Mouse (Mus musculus) MEL (cell line): ENCODE data around the gene Mecom. TPM values are rescaled to one million over a fixed set of nuclear protein-coding genes. Genes with fewer than 3 reads are reported as not detected.

ENCODE experiments used
- DNase-seq: peaks from one replicate; pipeline ENCODE4 v3.0.0; 2011; ENCODE audit warnings: low read depth, low spot score
- H3K27ac ChIP-seq: 2 replicates; pipeline ENCODE4 v1.5.1; 2012; ENCODE audit warnings: low read depth, mild to moderate bottlenecking, control low read depth, low read length, moderate library complexity; ENCODE audit not compliant: control insufficient read depth
- H3K27me3 ChIP-seq, 2 experiments: fragments of 150-350 bp in 1 of 2; sonication (generic) in 1 of 2; 2 replicates each; pipeline ENCODE4 v1.6.1; 2012; ENCODE audit warnings: low read length in 2 of 2, mild to moderate bottlenecking in 2 of 2, improper control_type of control experiment in 1 of 2, moderate library complexity in 1 of 2; ENCODE audit not compliant: insufficient read depth in 2 of 2, control insufficient read depth in 1 of 2
- H3K36me3 ChIP-seq, 2 experiments: 2 replicates each; pipeline ENCODE4 v1.6.1; 2012 to 2014; ENCODE audit warnings: low read length in 2 of 2, improper control_type of control experiment in 1 of 2, inconsistent platforms in 1 of 2, mild to moderate bottlenecking in 1 of 2; ENCODE audit not compliant: insufficient read depth in 2 of 2, control insufficient read depth in 1 of 2
- H3K4me1 ChIP-seq, 2 experiments: fragments of 150-350 bp in 1 of 2; sonication (generic) in 1 of 2; 2 replicates each; pipeline ENCODE4 v1.6.1; 2012; ENCODE audit warnings: low read length in 2 of 2, improper control_type of control experiment in 1 of 2, mild to moderate bottlenecking in 1 of 2; ENCODE audit not compliant: insufficient read depth in 2 of 2, control insufficient read depth in 1 of 2
- H3K4me3 ChIP-seq, 2 experiments: fragments of 150-350 bp in 1 of 2; sonication (generic) in 1 of 2; 2 replicates each; pipeline ENCODE4 v1.5.1; 2012; ENCODE audit warnings: low read depth in 2 of 2, low read length in 2 of 2, mild to moderate bottlenecking in 2 of 2, moderate library complexity in 2 of 2, control low read depth in 1 of 2, improper control_type of control experiment in 1 of 2; ENCODE audit not compliant: control insufficient read depth in 1 of 2, insufficient read depth in 1 of 2
- H3K79me2 ChIP-seq: 2 replicates; pipeline ENCODE4 v1.6.1; 2012; ENCODE audit warnings: mild to moderate bottlenecking, low read length, moderate library complexity; ENCODE audit not compliant: control insufficient read depth, poor library complexity, insufficient read depth
- H3K9ac ChIP-seq: 2 replicates; pipeline ENCODE4 v1.6.1; 2012; ENCODE audit warnings: low read depth, mild to moderate bottlenecking, control low read depth, low read length, moderate library complexity; ENCODE audit not compliant: control insufficient read depth, poor library complexity, severe bottlenecking
- H3K9me3 ChIP-seq: fragments of 150-350 bp; sonication (generic); replicated peaks from 2 replicates; pipeline ENCODE4 v1.6.1; 2012; ENCODE audit warnings: mild to moderate bottlenecking, low read length, improper control_type of control experiment, moderate library complexity; ENCODE audit not compliant: insufficient read depth
- CHD1 ChIP-seq: IDR thresholded peaks from 2 replicates; pipeline ENCODE4 v1.6.1; 2012; ENCODE audit warnings: low read depth, mild to moderate bottlenecking, inconsistent platforms, low read length, improper control_type of control experiment
- CHD2 ChIP-seq: IDR thresholded peaks from 2 replicates; pipeline ENCODE4 v1.6.1; 2011; ENCODE audit warnings: low read length, improper control_type of control experiment
- CTCF ChIP-seq, 3 experiments: IDR thresholded peaks in 2 of 3; conservative IDR thresholded peaks in 1 of 3; 2 replicates each; pipeline ENCODE4 v1.5.1; 2011 to 2012; ENCODE audit warnings: low read length in 3 of 3, low read depth in 2 of 3, mild to moderate bottlenecking in 2 of 3, improper control_type of control experiment in 1 of 3, inconsistent platforms in 1 of 3, mixed read lengths in 1 of 3, moderate library complexity in 1 of 3; ENCODE audit not compliant: control insufficient read depth in 1 of 3, insufficient read depth in 1 of 3, poor library complexity in 1 of 3, severe bottlenecking in 1 of 3
- ELF1 ChIP-seq: IDR thresholded peaks from 2 replicates; pipeline ENCODE4 v1.6.1; 2014; ENCODE audit warnings: low read depth, mild to moderate bottlenecking, inconsistent platforms, low read length, improper control_type of control experiment, moderate library complexity
- EP300 ChIP-seq, 2 experiments: IDR thresholded peaks; 2 replicates each; pipeline ENCODE4 v1.6.1; 2011; ENCODE audit warnings: improper control_type of control experiment in 2 of 2, low read length in 2 of 2, low read depth in 1 of 2, mild to moderate bottlenecking in 1 of 2
- ETS1 ChIP-seq: IDR thresholded peaks from 2 replicates; pipeline ENCODE4 v1.6.1; 2012; ENCODE audit warnings: low read depth, mild to moderate bottlenecking, inconsistent platforms, low read length, improper control_type of control experiment, moderate library complexity
- GABPA ChIP-seq: IDR thresholded peaks from 2 replicates; pipeline ENCODE4 v1.6.1; 2012; ENCODE audit warnings: low read depth, mild to moderate bottlenecking, inconsistent platforms, low read length, improper control_type of control experiment, moderate library complexity
- GATA1 ChIP-seq: IDR thresholded peaks from 2 replicates; pipeline ENCODE4 v1.6.1; 2011; ENCODE audit warnings: low read depth, low read length, improper control_type of control experiment
- HCFC1 ChIP-seq: IDR thresholded peaks from 2 replicates; pipeline ENCODE4 v1.6.1; 2012; ENCODE audit warnings: low read depth, mild to moderate bottlenecking, inconsistent platforms, low read length, improper control_type of control experiment, moderate library complexity
- JUND ChIP-seq: IDR thresholded peaks from 2 replicates; pipeline ENCODE4 v1.6.1; 2011; ENCODE audit warnings: low read depth, mild to moderate bottlenecking, improper control_type of control experiment, low read length
- KAT2A ChIP-seq: conservative IDR thresholded peaks from 2 replicates; pipeline ENCODE4 v1.6.1; 2012; ENCODE audit warnings: low read depth, low read length, improper control_type of control experiment, inconsistent platforms
- MAFK ChIP-seq: IDR thresholded peaks from 2 replicates; pipeline ENCODE4 v1.6.1; 2011; ENCODE audit warnings: low read depth, mild to moderate bottlenecking, low read length, improper control_type of control experiment, borderline replicate concordance
- MAZ ChIP-seq: IDR thresholded peaks from 2 replicates; pipeline ENCODE4 v1.6.1; 2012; ENCODE audit warnings: low read depth, mild to moderate bottlenecking, inconsistent platforms, low read length, improper control_type of control experiment
- MEF2A ChIP-seq: IDR thresholded peaks from 2 replicates; pipeline ENCODE4 v1.6.1; 2014; ENCODE audit warnings: low read depth, mild to moderate bottlenecking, inconsistent platforms, low read length, improper control_type of control experiment; ENCODE audit not compliant: poor library complexity, insufficient replicate concordance, severe bottlenecking; ENCODE audit errors: extremely low read depth
- MXI1 ChIP-seq: IDR thresholded peaks from 2 replicates; pipeline ENCODE4 v1.6.1; 2011; ENCODE audit warnings: mild to moderate bottlenecking, low read depth, low read length, improper control_type of control experiment
- MYB ChIP-seq: IDR thresholded peaks from 2 replicates; pipeline ENCODE4 v1.6.1; 2011; ENCODE audit warnings: mild to moderate bottlenecking, low read depth, low read length, improper control_type of control experiment
- NELFE ChIP-seq: IDR thresholded peaks from 2 replicates; pipeline ENCODE4 v1.6.1; 2011; ENCODE audit warnings: low read depth, low read length, improper control_type of control experiment
- POLR2A ChIP-seq, 2 experiments: IDR thresholded peaks; 2 replicates each; pipeline ENCODE4 v1.6.1; 2011 to 2012; ENCODE audit warnings: low read length in 2 of 2, mild to moderate bottlenecking in 2 of 2, control low read depth in 1 of 2, improper control_type of control experiment in 1 of 2, low read depth in 1 of 2, moderate library complexity in 1 of 2; ENCODE audit not compliant: control insufficient read depth in 1 of 2, insufficient read depth in 1 of 2, poor library complexity in 1 of 2
- POLR2AphosphoS2 ChIP-seq: IDR thresholded peaks from 2 replicates; pipeline ENCODE4 v1.6.1; 2011; ENCODE audit warnings: low read length, improper control_type of control experiment
- POLR2AphosphoS5 ChIP-seq: IDR thresholded peaks from 2 replicates; pipeline ENCODE4 v1.6.1; 2012; ENCODE audit warnings: low read depth, borderline replicate concordance, mild to moderate bottlenecking, inconsistent platforms, low read length, moderate library complexity, mixed read lengths
- RAD21 ChIP-seq: IDR thresholded peaks from 2 replicates; pipeline ENCODE4 v1.6.1; 2011; ENCODE audit warnings: mild to moderate bottlenecking, low read depth, low read length, improper control_type of control experiment
- RCOR1 ChIP-seq: IDR thresholded peaks from 2 replicates; pipeline ENCODE4 v1.6.1; 2012; ENCODE audit warnings: low read depth, mild to moderate bottlenecking, inconsistent platforms, low read length, improper control_type of control experiment
- SIN3A ChIP-seq: IDR thresholded peaks from 2 replicates; pipeline ENCODE4 v1.6.1; 2012; ENCODE audit warnings: low read length, improper control_type of control experiment, inconsistent platforms
- SMC3 ChIP-seq: IDR thresholded peaks from 2 replicates; pipeline ENCODE4 v1.6.1; 2011; ENCODE audit warnings: low read depth, low read length, improper control_type of control experiment
- TAL1 ChIP-seq: IDR thresholded peaks from 2 replicates; pipeline ENCODE4 v1.6.1; 2012; ENCODE audit warnings: mild to moderate bottlenecking, inconsistent platforms, low read length, moderate library complexity, mixed read lengths
- UBTF ChIP-seq: IDR thresholded peaks from 2 replicates; pipeline ENCODE4 v1.6.1; 2012; ENCODE audit warnings: low read depth, mild to moderate bottlenecking, inconsistent platforms, low read length, improper control_type of control experiment, moderate library complexity, borderline replicate concordance; ENCODE audit not compliant: insufficient read depth
- USF1 ChIP-seq: IDR thresholded peaks from 2 replicates; pipeline ENCODE4 v1.6.1; 2014; ENCODE audit warnings: low read depth, mild to moderate bottlenecking, inconsistent platforms, low read length, improper control_type of control experiment, moderate library complexity
- USF2 ChIP-seq, 2 experiments: IDR thresholded peaks; 2 replicates each; pipeline ENCODE4 v1.6.1; 2011 to 2012; ENCODE audit warnings: improper control_type of control experiment in 2 of 2, low read length in 2 of 2, borderline replicate concordance in 1 of 2, inconsistent platforms in 1 of 2, low read depth in 1 of 2, mild to moderate bottlenecking in 1 of 2; ENCODE audit not compliant: insufficient read depth in 1 of 2
- ZC3H11A ChIP-seq: IDR thresholded peaks from 2 replicates; pipeline ENCODE4 v1.6.1; 2012; ENCODE audit warnings: low read depth, mild to moderate bottlenecking, inconsistent platforms, low read length, improper control_type of control experiment
- ZKSCAN1 ChIP-seq: IDR thresholded peaks from 2 replicates; pipeline ENCODE4 v1.6.1; 2012; ENCODE audit warnings: low read depth, mild to moderate bottlenecking, inconsistent platforms, low read length, improper control_type of control experiment, moderate library complexity
- ZMIZ1 ChIP-seq: IDR thresholded peaks from 2 replicates; pipeline ENCODE4 v1.6.1; 2012; ENCODE audit warnings: low read depth, mild to moderate bottlenecking, inconsistent platforms, low read length, improper control_type of control experiment, moderate library complexity
- ZNF384 ChIP-seq: IDR thresholded peaks from 2 replicates; pipeline ENCODE4 v1.6.1; 2012; ENCODE audit warnings: low read depth, mild to moderate bottlenecking, inconsistent platforms, low read length, improper control_type of control experiment
- polyA plus RNA-seq, 2 experiments: library from polyadenylated mRNA; stranded (reverse) in 1 of 2; unstranded in 1 of 2; fragments of >175 nt in 1 of 2; fragments of >200 nt in 1 of 2; gene quantifications; 2 replicates each; pipeline versions ENCODE4 v1.2.1 to v1.2.4; 2012; ENCODE audit warnings: low replicate concordance in 2 of 2, low read depth in 1 of 2; ENCODE audit not compliant: insufficient read length in 2 of 2, insufficient read depth in 1 of 2, missing spikeins in 1 of 2
- total RNA-seq: library from RNA; depleted of rRNA; stranded (reverse); fragments of 300-350 nt; gene quantifications from 2 replicates; pipeline ENCODE4 v1.2.3, GENCODE M21; 2012

Mecom gene
- total and polyA plus RNA-seq, 3 experiments, result 0.04 TPM; not detected in 2

GRCm38 (mm10) chr3:30592418-30592853 is 44.6 kb upstream of the Mecom start:
- H3K9ac ChIP-seq, result no peak overlapping the region
- H3K27me3 ChIP-seq, result no peaks in the 10 kb centered on the region
- peaks cover 0 to 10% of the 10 kb centered on the region in 2 experiments; a peak in 2 of 4 replicates for H3K36me3 ChIP-seq
- H3K27ac ChIP-seq, result no peak overlapping the region
- DNase-seq, result peak; percentile 88
- no peaks in the 10 kb centered on the region for H3K9me3 ChIP-seq
- peaks cover 4% of the 10 kb centered on the region; the same call in 1 of the 2 replicates for H3K79me2 ChIP-seq
- no peak overlapping the region for H3K4me3 ChIP-seq
- TF ChIP-seq MEF2A, result no peak
- TF ChIP-seq ZMIZ1, result no peak
- peak; percentile 88 for TF ChIP-seq SMC3
- peak; percentile 97 for TF ChIP-seq RAD21
- TF ChIP-seq GATA1, result 0 out of 2 replicates have a peak, but pooled peaks have one; percentile 23
- no peak for TF ChIP-seq JUND
- no peak for TF ChIP-seq POLR2AphosphoS5
- no peak for TF ChIP-seq MXI1
- TF ChIP-seq POLR2AphosphoS2, result no peak
- TF ChIP-seq POLR2A (IDR thresholded peaks at IDR 0.05; ENCODE audit: control insufficient read depth in 1 of 2, insufficient read depth in 1 of 2, low read depth in 1 of 2, low read length in 2 of 2, poor library complexity in 1 of 2), result no peak
- no peak for TF ChIP-seq MAFK
- TF ChIP-seq CHD1, result no peak
- TF ChIP-seq SIN3A, result peak; percentile 71
- no peak for TF ChIP-seq USF1
- TF ChIP-seq USF2 (IDR thresholded peaks at IDR 0.05; ENCODE audit: borderline replicate concordance in 1 of 2, insufficient read depth in 1 of 2, low read depth in 1 of 2, low read length in 2 of 2), result no peak
- TF ChIP-seq MYB, result no peak
- peak; percentile 84 for TF ChIP-seq ZC3H11A
- no peak for TF ChIP-seq ZKSCAN1
- TF ChIP-seq GABPA, result no peak
- TF ChIP-seq TAL1, result no peak
- TF ChIP-seq CTCF (IDR thresholded peaks at IDR 0.05 in 2 of 3, conservative IDR thresholded peaks at IDR 0.05 in 1 of 3; ENCODE audit: control insufficient read depth in 1 of 3, insufficient read depth in 1 of 3, low read depth in 2 of 3, low read length in 3 of 3, poor library complexity in 1 of 3, severe bottlenecking in 1 of 3), result peak in 2 of 3 experiments; percentile 63 to 92; a peak in 4 of 6 replicates
- TF ChIP-seq NELFE, result no peak
- TF ChIP-seq UBTF, result no peak
- no peak for TF ChIP-seq ETS1
- 0 out of 2 replicates have a peak, but pooled peaks have one; percentile 32 for TF ChIP-seq HCFC1
- 0 out of 2 replicates have a peak, but pooled peaks have one; percentile 8 for TF ChIP-seq RCOR1
- TF ChIP-seq ZNF384, result peak; percentile 44; the same call in 1 of the 2 replicates
- no peak for TF ChIP-seq EP300 (IDR thresholded peaks at IDR 0.05; ENCODE audit: low read depth in 1 of 2, low read length in 2 of 2)
- 0 out of 2 replicates have a peak, but pooled peaks have one; percentile 31 for TF ChIP-seq MAZ
- TF ChIP-seq KAT2A, result no peak
- TF ChIP-seq CHD2, result no peak
- TF ChIP-seq ELF1, result peak; percentile 67
- H3K4me1 ChIP-seq, result peaks cover 3 to 11% of the 10 kb centered on the region in 2 experiments; a peak in 3 of 4 replicates
